Mouse (Mus musculus) embryonic facial prominence, embryonic 10.5 days (tissue): Measurements from ENCODE around the gene Olfr243. TPM values are rescaled to one million over a fixed set of nuclear protein-coding genes. Genes with fewer than 3 reads are reported as not detected.
"Not testable (repeated sequence)": the region's sequence is repeated elsewhere in the genome, so short reads cannot be mapped to it uniquely, and the experiment has no call there.

ENCODE experiments used
- DNase-seq: peaks from one replicate; pipeline ENCODE4 v3.0.0-alpha.2; 2017; ENCODE audit warnings: low spot score
- H3K27ac ChIP-seq: fragments of 300-500 bp; sonication (generic); replicated peaks from 2 replicates; pipeline ENCODE4 v1.5.1; 2016; ENCODE audit warnings: mild to moderate bottlenecking
- H3K27me3 ChIP-seq: fragments of 300-500 bp; sonication (generic); replicated peaks from 2 replicates; pipeline ENCODE4 v1.6.1; 2016; ENCODE audit warnings: low read depth, mild to moderate bottlenecking; ENCODE audit not compliant: poor library complexity, severe bottlenecking
- H3K36me3 ChIP-seq: fragments of 300-500 bp; sonication (generic); replicated peaks from 2 replicates; pipeline ENCODE4 v1.6.1; 2016; ENCODE audit warnings: mild to moderate bottlenecking, moderate library complexity
- H3K4me1 ChIP-seq: fragments of 300-500 bp; sonication (generic); 2 replicates; pipeline ENCODE4 v1.6.1; 2016
- H3K4me3 ChIP-seq: fragments of 300-500 bp; sonication (generic); 2 replicates; pipeline ENCODE4 v1.5.1; 2016; ENCODE audit warnings: mild to moderate bottlenecking, moderate library complexity
- H3K9me3 ChIP-seq: fragments of 300-500 bp; sonication (generic); 2 replicates; pipeline ENCODE4 v1.6.1; 2016; ENCODE audit warnings: mild to moderate bottlenecking
- WGBS: fragments of 180-500 bp; shearing (Covaris S2); methylation state at CpG from one replicate; pipeline ENCODE4 v1.1.7; 2016; 5-methylcytosine and 5-hydroxymethylcytosine counted together
- polyA plus RNA-seq: library from polyadenylated mRNA; unstranded; fragments of >200 nt; fragmentation: Nextera tagmentation; extraction: Ambion mirVana; gene quantifications from 2 replicates; pipeline ENCODE4 v1.2.1, GENCODE M21; 2016

Olfr243 gene
- polyA plus RNA-seq: not detected in 2 replicates

GRCm38 (mm10) chr7:103714371-103714770, at the start of gene Olfr243:
TSS of gene Olfr243 (plus strand) at chr7:103714671.
- DNase-seq: no peak
- no peak within 1 kb of the TSS for H3K27ac ChIP-seq
- H3K36me3 ChIP-seq: no peaks in the 10 kb centered on the region
- no peaks in the 10 kb centered on the region for H3K4me1 ChIP-seq
- peaks cover 2% of the 10 kb centered on the region; the same call in 1 of the 2 replicates for H3K9me3 ChIP-seq
- no peak within 1 kb of the TSS for H3K4me3 ChIP-seq
- H3K27me3 ChIP-seq: no peaks in the 10 kb centered on the region

- Histone ChIP-seq H3K4me3 (no peak within 1 kb of the TSS), H3K27ac (no peak within 1 kb of the TSS), H3K9me3 (no peaks in the 10 kb centered on the region), H3K36me3 (no peaks in the 10 kb centered on the region), H3K4me1 (no peaks in the 10 kb centered on the region), H3K27me3 (no peaks in the 10 kb centered on the region)
- 96% methylated on average over 2 of the region's 2 CpGs for WGBS
- no peak for DNase-seq
These were observed 43.4 kb upstream of the Olfr243 start, which contains the start of gene Olfr624 for GRCm38 (mm10) chr7:103671091-103671490. TSS of gene Olfr624 (minus strand) at chr7:103671191.

DNA sequence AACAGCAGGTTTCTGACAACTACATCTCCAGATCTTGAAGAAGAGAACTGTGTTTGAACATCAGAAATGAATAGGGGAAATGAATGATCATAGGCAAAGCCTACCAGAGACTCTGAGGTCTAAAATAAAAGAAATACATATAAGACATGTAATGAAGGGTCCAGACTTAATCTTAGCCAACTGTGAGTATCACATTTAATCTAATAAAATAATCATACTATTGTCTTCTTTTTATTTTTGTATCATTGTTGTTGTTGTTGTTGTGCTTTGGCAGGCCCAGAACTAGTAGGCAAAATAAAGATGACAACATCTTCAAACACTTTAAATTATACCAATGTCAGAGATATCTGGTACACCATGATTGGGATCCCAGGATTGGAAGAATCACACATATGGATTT, 32.1 kb upstream of the Olfr243 start, which contains the start of gene Olfr625-ps1:
TSS of gene Olfr625-ps1 (plus strand) at position 301 of the 400 bp plus-strand sequence.
- DNase-seq: no peak
- Histone ChIP-seq H3K4me3 (no peak within 1 kb of the TSS), H3K36me3 (no peaks in the 10 kb centered on the region), H3K27ac (no peak within 1 kb of the TSS), H3K9me3 (no peaks in the 10 kb centered on the region), H3K4me1 (no peaks in the 10 kb centered on the region), H3K27me3 (no peaks in the 10 kb centered on the region)

DNA sequence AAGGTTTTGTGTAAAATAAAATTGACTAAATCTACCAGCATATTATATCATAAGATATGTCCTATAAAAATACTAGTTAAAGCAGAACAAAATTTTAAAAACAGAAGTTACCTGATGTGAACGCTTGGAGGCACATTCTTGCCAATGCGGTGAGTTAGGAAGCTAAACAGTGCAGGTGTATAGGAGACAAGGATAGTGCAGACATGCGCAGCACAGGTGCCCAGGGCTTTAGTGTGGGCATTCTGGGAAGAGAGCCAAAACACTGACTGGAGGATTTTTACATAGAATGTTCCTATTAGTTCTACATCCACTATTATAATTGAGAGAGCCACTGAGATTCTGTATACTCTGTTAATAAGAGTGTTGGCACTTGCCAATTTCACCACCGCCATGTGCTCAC, 15.0 kb upstream of the Olfr243 start:
- WGBS: 94% methylated on average over 4 of the region's 4 CpGs
- Histone ChIP-seq H3K4me3 (no peak overlapping the region), H3K4me1 (no peaks in the 10 kb centered on the region), H3K9me3 (no peaks in the 10 kb centered on the region), H3K27ac (no peak overlapping the region), H3K36me3 (no peaks in the 10 kb centered on the region), H3K27me3 (no peaks in the 10 kb centered on the region)
- DNase-seq: no peak

DNA sequence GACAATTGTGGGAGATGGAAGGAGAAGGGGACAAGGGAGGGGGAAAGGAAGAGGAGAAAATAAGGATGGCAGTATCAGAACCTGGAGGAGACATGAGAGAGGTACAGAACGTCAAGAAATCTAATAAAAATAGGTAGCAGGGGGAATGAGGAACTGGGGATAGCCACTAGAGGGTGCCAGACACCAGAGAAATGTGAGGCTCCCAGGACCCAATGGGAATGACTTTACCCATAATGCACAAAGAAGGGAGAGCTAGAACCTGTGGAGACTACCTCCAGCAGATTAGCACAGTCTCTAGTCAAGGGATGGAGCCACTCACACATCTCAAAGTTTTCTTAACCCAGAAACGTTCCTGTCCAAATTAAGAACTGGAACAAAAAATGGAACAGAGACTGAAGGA, 2.4 kb upstream of the Olfr243 start:
- no peak for DNase-seq
- Histone ChIP-seq H3K27ac (no peak overlapping the region), H3K4me3 (no peak overlapping the region), H3K4me1 (no peaks in the 10 kb centered on the region), H3K27me3 (no peaks in the 10 kb centered on the region), H3K36me3 (no peaks in the 10 kb centered on the region), H3K9me3 (no peaks in the 10 kb centered on the region)
- WGBS: 37% methylated on average over 2 of the region's 2 CpGs

DNA sequence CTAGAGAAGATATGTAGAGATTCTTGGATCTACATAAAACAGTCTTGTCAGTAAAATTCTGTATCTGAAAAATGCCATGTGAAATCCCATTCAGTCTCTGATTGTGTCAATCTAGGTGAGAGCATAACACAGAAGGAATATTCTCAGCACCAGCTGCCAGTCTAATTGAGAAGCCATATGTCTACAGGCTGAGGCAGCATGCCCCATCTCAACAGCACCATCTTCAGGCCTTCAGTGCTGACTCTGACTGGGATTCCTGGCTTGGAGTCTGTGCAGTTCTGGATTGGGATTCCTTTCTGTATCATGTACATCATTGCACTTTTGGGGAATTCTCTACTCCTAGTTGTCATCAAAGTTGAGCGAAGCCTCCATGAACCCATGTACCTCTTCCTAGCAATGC, 1.9 kb downstream of the Olfr243 start:
- WGBS: 91% methylated on average over 1 of the region's 1 CpGs
- H3K4me1 ChIP-seq, H3K27ac ChIP-seq, H3K9me3 ChIP-seq, DNase-seq, H3K4me3 ChIP-seq, H3K27me3 ChIP-seq, H3K36me3 ChIP-seq: not testable (repeated sequence)

GRCm38 (mm10) chr7:103730074-103730473, 15.6 kb downstream of the Olfr243 start, which contains the start of gene Olfr628:
TSS of gene Olfr628 (plus strand) at chr7:103730374.
- no peak for DNase-seq
- H3K4me1 ChIP-seq: no peaks in the 10 kb centered on the region
- H3K27me3 ChIP-seq: no peaks in the 10 kb centered on the region
- no peak within 1 kb of the TSS for H3K27ac ChIP-seq
- no peaks in the 10 kb centered on the region for H3K9me3 ChIP-seq
- no peak within 1 kb of the TSS for H3K4me3 ChIP-seq
- WGBS: 83% methylated on average over 1 of the region's 1 CpGs
- H3K36me3 ChIP-seq: no peaks in the 10 kb centered on the region

DNA sequence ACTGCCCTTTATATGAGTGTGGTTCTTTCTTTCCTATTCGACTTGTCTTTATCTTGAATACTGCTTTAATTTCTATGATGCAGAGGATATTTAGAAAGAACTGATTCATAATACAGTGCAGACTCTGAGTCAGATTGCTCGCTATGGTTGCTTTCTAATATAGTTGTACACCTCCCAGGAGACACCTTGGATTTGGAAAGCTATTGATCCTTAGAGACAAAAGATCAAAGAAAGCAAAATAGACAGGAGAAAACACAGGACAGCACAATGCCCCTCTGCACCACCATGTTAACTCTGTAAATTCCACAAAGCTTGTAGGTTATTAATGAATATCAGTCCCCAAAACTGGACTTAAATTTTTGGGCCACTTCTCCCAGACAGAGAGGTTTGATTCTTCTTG, 30.4 kb downstream of the Olfr243 start, which contains the start of gene Olfr629:
TSS of gene Olfr629 (minus strand) at position 101 of the 400 bp plus-strand sequence.
- Histone ChIP-seq H3K27ac (no peak within 1 kb of the TSS), H3K27me3 (no peaks in the 10 kb centered on the region), H3K4me3 (no peak within 1 kb of the TSS), H3K9me3 (no peaks in the 10 kb centered on the region), H3K36me3 (no peaks in the 10 kb centered on the region), H3K4me1 (no peaks in the 10 kb centered on the region)
- 87% methylated on average over 2 of the region's 2 CpGs for WGBS
- DNase-seq: no peak

GRCm38 (mm10) chr7:103757233-103757632, 42.8 kb downstream of the Olfr243 start, which contains the start of gene Olfr630:
TSS of gene Olfr630 (minus strand) at chr7:103757333.
- no peak within 1 kb of the TSS for H3K4me3 ChIP-seq
- no peak for DNase-seq
- H3K4me1 ChIP-seq: no peaks in the 10 kb centered on the region
- 49% methylated on average over 2 of the region's 2 CpGs for WGBS
- H3K36me3 ChIP-seq: no peaks in the 10 kb centered on the region
- no peak within 1 kb of the TSS for H3K27ac ChIP-seq
- H3K27me3 ChIP-seq: no peaks in the 10 kb centered on the region
- H3K9me3 ChIP-seq: no peaks in the 10 kb centered on the region

DNA sequence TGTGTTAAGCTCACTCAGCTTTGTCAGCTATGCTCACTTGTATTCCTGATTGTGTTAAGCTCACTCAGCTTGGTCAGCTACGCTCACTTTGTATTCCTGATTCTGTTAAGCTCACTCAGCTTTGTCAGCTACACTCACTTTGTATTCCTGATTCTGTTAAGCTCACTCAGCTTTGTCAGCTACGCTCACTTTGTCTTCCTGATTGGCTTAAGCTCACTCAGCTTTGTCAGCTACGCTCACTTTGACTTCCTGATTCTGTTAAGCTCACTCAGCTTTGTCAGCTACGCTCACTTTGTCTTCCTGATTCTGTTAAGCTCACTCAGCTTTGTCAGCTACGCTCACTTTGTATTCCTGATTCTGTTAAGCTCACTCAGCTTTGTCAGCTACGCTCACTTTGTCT, 47.7 kb downstream of the Olfr243 start:
- not testable (repeated sequence) for DNase-seq, H3K27me3 ChIP-seq, H3K36me3 ChIP-seq, H3K4me1 ChIP-seq, H3K9me3 ChIP-seq, H3K4me3 ChIP-seq, H3K27ac ChIP-seq
- 93% methylated on average over 6 of the region's 6 CpGs for WGBS

- not testable (repeated sequence) for H3K36me3 ChIP-seq, H3K4me3 ChIP-seq, DNase-seq, H3K27ac ChIP-seq, H3K4me1 ChIP-seq, H3K27me3 ChIP-seq, H3K9me3 ChIP-seq
- WGBS: 91% methylated on average over 6 of the region's 6 CpGs
These were observed 53.2 kb downstream of the Olfr243 start for GRCm38 (mm10) chr7:103767687-103768086.
